Mouse (Mus musculus) bone marrow macrophage, adult 2 months (primary cell): ENCODE measurements around the gene Ptch2.

Source experiments
- CTCF ChIP-seq: IDR thresholded peaks from 2 replicates; pipeline ENCODE4 v1.5.1; 2012; ENCODE audit warnings: low read depth, mild to moderate bottlenecking, low read length, moderate library complexity
- POLR2A ChIP-seq: IDR thresholded peaks from 2 replicates; pipeline ENCODE4 v1.6.1; 2012; ENCODE audit warnings: mild to moderate bottlenecking, low read depth, low read length, borderline replicate concordance

DNA sequence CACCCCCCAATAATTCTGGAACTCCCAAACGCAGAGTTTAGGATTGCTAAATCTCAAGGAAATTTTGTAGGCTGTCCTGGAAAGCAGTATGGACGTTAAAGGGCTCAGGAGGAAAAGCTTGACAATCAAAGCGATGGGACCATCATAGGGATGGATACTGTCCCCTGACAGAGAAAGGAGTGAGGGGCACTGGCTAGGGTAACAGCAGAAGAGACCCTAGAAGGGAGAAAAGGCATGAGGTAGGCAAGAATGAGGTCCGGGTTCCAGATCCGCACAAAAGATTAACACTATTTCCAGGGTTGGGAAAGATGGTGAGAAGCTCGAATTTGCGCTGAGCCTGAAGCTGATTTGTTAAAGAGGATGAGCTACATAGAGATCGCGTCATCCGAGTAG is 24.2 kb downstream of the Ptch2 start:
- TF ChIP-seq CTCF: no peak
- no peak for TF ChIP-seq POLR2A
